Mouse (Mus musculus) thymus, postnatal 25 days (tissue): ENCODE data around the gene Dcaf12l2.

Experiments used
- DNase-seq: peaks from one replicate; pipeline ENCODE4 v3.0.0; 2022

The Dcaf12l2 gene

DNA sequence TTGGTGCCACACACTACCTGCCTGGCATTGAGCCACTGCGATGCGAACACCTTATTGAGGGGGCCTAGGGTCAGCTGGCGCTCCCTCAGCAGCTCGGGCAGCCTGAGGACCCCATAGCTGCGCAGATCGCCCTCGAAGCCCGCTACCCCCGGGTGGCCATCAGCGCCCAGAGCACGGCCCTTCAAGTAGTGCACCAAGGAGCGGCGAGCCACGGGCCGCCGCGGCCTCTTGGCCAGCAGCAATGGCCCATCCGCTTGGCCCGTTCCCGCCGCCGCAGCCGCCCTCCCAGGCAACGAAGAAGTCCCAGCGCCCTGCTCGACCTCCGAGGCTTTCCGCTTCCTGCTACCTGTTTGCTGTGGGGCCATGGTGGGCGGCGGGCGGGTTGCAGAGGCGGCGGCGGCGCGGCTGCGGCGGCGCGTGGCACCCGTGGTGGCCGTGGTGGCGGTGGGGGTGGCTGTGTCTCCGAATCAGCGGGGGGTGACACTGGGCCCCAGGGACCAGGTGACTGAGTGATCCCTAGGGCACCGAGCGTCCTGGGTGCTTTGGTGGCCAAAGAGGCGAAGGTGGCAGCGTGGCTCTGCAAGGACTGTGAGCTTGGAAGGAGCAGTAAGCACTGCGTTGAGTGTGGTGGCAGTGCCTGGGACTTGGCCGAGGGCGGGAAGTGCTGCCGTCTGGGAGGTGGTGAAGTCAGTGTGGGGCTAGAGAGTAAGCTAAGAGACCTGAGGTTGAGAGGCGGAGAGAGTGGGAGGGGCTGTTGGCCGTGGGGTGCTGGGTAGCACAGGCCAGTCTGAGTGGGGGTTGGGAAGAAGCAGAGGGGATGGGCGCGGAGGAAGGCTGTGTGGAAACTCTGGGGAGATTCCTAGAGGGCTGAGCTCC lies at the start of gene Dcaf12l2:
Dcaf12l2 (minus strand) TSS at position 697 of the 876 bp plus-strand sequence.
- no peak for DNase-seq

DNA sequence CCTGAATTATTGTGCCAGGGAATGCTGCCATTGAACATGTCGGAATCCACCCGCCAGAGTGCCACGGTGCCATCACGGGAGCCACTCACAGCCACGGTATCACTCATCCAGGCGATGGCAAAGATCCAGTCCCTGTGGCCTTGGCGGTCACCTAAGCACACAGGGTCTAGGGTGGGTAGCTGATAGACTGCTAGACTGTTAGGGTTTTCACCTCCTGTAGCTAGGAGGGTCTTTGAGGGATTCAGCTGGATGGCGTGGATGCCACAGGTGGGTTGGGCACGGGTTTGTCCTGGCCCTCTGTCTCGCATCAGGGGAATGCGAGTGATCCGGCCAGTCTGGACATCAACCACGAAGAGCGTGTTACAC lies 879 bp downstream of the Dcaf12l2 start:
- no peak for DNase-seq
